Mouse (Mus musculus): ENCODE results near the gene Olfr177.

- no peak for TF ChIP-seq CTCF (IDR thresholded peaks at IDR 0.05; ENCODE audit: low read depth)
- TF ChIP-seq EP300 (IDR thresholded peaks at IDR 0.05; ENCODE audit: low read depth): no peak
Measured at GRCm38 (mm10) chr16:58891963-58892362, 17.4 kb upstream of the Olfr177 start, which contains the start of gene Olfr178.

All from liver, postnatal 0 days (tissue).